Mouse (Mus musculus) embryo, embryonic 10.5 days (tissue): Measurements from ENCODE around the gene Dhx9.
"Not testable (repeated sequence)": the region's sequence is repeated elsewhere in the genome, so short reads cannot be mapped to it uniquely, and the experiment has no call there.

Experiments
- DNase-seq: peaks from one replicate; pipeline ENCODE4 v3.0.0-alpha.2; 2015; ENCODE audit warnings: low spot score

Dhx9 gene

DNA sequence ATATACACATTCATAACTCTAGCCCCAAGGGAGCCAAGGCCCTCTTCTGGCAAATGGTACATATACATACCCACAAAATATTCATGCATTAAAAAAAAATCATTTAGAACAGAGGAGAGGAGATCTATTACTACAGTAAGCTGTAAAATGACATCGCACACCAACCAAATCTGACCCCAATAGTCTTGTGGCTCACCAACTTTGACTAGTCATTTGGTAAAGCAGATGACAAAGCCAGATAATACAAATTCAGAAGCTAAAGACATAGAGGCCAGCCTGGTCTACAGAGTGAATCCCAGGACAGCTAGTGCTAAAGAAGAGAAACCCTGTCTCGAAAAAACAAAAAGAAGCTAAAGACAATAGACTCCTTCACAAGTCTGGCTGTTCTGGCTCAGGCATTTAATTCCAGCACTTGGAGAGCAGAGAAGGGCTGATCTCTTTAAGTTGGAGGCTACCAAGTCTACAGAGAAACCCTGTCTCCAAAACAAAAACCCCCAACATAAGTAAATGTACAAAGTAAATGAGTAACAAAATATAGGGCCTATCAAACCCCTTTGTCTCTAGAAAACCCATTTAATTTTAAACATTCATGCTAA, 2.2 kb downstream of the Dhx9 start:
- no peak for DNase-seq

DNA sequence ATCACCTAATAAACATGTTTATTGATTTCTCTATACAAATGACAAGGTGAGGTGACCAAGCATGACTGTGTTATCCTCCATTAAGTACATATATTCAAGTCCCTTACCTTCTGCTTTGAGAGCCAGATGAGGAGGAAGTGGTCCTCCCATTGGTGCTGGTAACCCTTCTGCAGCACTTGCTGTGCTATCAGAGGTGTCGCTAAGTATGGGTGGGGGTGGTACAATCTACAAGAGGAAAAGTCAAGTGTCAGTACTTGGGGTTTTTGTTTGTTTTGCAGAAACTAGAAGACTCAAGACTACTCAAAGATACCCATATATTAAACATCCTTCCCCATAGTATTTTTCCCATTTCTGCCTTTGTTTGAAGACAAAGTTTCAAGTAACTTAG, 6.4 kb downstream of the Dhx9 start:
- DNase-seq = no peak

DNA sequence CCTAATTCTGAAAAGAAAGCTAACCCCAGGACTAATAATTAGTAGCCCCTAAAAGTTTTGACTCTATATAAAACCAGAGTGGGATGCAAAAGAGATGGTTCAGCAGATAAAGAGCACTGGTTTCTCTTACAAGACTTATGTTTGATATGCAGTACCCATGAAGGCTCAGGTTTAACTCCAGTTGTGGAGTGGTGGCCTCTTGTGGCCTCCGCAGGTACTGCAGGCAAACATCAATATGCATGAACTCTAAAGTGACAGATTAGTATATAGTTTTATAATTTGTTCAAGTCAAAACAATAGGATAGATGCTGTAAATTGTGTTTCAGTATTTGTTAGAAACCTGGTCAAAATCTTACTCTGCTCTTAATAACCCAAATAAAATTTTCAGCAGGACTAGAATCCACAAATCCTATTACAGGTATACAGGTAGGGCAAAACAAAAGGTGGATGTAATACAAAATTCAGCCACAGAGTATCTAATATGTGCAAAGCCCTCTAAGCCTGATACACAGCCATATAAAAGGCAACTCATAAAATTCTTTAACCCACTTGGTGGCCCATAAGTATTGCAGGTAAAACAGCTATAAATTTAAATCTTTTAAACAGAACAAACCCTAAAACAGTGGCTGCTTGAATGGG, 7.0 kb downstream of the Dhx9 start:
- DNase-seq = peak; percentile 84

DNA sequence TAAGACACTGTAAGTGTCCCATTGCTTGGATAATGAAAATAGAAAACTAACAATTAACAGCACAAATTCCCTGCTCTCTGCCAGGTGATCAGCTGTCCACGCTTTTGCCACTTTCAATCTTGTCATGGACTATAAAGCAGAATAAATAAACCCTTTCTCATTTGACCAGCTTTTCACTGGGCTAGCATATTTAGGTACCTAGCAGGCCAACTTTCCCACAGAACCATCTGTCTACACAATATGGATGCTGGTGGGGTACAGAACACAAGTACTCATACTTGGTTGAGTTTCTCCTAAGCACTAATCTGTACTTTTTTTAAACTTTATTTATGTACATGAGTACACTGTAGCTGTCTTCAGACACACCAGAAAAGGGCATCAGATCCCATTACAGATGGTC, 8.2 kb downstream of the Dhx9 start:
- no peak for DNase-seq

DNA sequence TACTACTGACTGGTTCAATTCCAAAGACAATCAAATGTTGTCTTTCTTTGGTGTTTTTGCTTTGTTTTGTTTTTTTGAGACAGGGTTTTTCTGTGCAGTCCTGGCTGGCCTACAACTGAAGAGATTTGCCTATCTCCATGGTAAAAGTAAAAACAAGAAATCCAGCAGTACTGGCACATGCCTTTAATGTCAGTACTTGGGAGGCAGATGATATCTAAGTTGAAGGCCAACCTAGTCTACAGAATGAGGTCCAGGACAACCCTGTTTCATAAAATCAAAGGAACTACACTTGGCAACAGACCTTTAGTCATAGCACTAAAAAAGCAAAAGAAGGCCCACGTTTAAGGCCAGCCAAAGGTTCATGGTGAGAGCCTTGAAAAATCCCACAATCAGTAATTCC, 25.7 kb downstream of the Dhx9 start:
- DNase-seq = no peak

DNA sequence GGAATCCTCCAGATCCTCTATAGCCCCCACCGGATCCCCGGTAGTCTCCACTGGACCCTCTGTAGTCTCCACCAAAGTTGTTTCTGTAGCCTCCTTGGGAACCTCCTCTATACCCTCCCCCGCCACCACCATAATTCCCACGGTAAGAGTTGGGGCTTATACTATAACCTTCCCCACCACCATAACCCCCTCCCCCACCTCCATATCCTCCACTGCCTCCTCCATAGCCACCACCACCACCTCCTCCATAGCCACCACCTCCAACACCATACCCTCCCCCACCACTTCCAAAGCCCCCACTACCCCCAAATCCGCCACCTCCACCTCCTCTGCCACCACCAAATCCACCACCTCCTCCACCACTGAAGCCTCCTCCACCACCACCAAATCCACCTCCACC, 31.3 kb downstream of the Dhx9 start:
- DNase-seq = no peak

DNA sequence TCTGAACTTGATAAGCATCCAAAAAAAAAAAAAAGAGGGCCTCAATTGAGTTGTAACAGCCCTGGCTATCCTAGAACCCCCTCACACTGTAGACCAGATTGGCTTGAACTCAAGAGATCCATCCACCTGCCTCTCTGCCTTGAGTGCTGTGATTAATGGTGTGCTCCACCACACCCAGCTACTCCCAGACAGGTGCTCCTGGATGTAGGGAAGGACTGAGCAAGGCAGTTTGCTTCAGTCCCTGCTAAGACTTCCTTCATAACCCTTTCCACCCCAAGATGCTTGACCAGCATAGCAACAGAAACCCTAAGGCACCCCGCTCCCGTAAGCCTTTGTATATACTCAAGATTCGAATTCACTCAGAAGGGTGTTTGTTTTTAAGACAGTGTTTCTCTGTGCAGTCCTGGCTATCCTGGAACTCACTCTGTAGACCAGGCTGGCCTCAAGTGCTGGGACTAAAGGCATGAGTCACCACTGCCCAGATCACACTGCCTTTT, 34.3 kb downstream of the Dhx9 start:
- DNase-seq = no peak

DNA sequence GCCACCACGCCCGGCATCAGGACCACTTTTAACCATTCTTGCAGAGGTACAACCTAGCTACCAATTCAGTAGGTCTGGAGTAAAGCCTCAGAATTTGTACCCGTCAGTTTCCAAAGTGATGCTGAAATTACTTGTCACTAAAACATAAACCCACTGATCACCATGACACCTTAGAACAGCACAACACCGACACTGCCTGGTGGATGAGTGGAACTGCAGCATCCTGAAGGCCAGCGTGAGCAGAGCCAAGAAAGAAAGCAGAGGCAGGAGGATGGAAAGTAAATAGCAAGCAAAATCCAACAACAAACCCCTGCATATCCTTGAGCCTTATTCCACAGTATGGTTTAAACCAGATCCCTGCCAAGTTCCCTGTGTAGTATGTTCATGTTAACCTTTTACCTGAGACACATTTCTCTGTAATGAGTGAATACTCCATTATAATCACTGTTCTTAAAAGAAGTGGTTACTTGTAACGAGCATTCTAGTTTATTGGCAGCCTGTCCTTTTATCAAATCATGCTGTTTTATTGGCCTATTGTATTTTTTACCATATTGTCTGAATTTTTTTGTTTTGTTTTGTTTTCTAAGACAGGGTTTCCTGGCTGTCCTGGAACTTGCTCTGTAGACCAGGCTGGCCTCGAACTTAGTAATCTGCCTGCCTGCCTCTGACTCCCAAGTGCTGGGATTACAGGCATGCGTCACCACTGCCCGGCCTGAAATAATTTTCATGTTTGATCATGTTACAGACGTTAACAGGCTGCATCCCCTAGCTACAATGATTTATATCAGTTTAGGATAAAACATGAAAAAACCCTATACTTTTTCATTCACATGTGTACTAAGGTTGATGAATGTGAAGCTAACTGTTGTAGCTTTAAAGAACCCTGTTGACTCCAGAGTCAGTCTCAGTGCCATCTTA, 36.0 kb downstream of the Dhx9 start:
- peak; percentile 48 for DNase-seq

DNA sequence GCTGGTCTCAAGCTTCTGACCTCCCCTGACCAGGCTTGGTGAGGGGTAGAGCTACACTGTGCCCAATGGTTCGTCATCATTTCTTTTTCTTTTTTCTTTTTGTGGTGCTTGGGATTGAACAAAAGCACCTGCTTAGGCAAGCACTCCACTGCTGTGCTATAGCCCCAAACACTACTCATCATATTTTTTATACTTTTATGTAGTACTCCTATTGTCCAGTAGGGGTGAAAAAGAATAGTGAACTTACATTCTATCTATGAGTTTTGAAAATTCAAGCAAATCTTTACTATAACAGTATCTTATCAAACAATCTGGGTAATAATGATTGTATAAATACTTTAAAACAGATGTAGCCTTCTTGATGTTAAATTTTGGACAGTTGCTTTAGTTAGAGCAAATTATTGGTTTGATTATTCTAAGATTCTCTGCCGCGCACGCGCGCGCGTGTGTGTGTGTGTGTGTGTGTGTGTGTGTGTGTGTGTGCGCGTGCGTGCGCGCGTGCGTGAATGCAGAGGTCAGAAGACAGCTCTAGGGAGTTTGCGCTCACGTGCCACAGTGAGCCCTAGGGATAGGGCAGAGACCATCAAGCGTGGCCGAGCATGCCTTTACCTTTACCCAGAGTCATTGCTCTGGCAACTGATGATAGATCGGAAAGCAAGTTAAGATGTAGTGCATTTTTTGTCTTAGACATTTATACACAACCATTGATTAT, 41.2 kb downstream of the Dhx9 start:
- no peak for DNase-seq

DNA sequence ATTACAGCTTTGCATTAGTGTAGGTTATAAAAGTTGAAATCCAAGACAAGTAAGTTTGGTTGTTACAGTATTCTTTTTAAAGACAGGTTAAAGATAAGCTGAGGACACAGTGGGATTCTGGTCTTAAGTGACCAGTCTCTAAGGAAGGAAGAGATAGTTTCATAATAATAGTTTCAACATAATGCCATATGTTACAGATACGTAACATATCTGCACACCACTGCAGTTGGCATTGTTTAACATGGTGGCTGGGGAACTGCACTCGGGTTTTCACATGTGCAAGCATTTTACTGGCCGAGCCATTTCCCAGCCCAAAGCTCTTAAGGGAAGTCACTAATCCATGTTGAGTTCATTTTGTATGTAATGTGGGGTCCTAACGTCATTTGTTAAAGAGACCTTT, 43.8 kb downstream of the Dhx9 start:
- no peak for DNase-seq

DNA sequence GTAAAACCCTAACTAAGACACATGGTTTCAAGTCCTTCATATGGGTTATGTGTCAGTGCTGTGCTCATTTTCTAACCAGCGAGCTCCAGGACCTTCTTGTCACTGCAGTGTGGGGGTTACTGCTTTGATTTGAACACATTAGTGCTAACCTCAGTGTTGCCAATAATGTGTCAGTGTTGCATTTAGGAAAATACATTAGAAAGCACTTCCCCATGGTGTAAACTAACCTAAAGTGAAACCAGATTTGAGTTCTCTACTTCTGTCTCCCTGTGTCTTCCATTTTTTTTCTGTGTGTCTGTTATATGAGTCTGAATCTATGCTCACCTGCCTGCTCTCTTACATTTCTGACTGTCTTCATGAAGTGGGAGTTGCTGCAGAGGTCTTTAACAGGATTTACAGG, 44.4 kb downstream of the Dhx9 start:
- DNase-seq = no peak

DNA sequence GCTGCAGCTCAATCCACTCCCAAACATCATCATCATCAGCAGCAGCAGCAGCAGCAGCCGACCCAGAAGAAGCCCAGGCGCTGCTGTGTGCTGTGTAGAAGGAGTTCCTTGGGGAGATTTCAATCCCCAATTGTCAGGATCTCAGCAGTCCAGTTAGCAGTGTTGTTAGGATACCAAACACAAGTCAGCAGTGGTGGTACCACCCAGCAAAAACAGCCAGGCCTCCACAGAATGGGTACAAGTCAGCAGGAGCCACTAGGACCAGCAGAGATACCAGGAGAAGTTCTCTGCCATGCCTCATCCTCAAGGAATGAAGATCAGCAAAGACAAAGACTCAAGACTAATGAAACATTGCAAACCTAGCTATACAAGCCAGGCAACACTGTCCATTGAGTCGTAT, 45.8 kb downstream of the Dhx9 start:
- no peak for DNase-seq

DNA sequence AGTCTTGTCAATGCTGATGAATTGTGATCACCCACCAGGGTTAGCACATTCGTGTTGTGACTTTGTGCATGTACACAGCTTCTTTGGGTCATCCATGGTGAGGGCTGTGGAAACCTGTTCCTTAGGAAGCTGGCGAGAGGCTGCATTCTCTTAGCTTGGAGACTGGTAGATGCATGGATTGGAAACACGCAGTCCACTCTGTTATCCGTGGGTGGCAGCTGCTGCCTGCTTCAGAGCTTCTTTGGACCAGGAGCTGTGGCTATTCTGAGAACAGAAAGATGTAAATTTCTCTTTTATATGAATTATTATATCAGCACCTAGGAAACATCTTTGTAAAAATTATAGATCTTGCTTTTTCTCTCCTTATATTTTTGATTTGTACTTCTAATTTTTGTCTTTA, 46.7 kb downstream of the Dhx9 start:
- no peak for DNase-seq

DNA sequence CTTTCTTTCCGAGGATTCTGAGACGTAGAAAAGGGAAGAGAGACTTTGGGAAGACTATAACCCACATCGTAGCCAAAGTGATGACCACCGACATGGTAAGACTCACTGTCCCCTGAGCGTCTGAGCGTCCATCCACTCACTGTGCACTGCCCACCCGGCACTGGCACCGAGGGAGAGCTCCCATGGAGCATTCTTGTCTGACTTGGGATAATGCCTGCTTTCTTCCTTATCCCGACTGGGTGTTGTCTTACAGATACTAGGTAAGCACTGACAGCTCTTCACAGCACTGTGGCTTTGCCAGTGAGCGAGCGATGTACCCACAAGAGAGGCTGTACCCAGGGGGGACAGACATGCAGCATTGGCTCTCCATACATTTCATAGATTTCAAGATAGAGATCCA, 49.9 kb downstream of the Dhx9 start:
- DNase-seq = no peak

DNA sequence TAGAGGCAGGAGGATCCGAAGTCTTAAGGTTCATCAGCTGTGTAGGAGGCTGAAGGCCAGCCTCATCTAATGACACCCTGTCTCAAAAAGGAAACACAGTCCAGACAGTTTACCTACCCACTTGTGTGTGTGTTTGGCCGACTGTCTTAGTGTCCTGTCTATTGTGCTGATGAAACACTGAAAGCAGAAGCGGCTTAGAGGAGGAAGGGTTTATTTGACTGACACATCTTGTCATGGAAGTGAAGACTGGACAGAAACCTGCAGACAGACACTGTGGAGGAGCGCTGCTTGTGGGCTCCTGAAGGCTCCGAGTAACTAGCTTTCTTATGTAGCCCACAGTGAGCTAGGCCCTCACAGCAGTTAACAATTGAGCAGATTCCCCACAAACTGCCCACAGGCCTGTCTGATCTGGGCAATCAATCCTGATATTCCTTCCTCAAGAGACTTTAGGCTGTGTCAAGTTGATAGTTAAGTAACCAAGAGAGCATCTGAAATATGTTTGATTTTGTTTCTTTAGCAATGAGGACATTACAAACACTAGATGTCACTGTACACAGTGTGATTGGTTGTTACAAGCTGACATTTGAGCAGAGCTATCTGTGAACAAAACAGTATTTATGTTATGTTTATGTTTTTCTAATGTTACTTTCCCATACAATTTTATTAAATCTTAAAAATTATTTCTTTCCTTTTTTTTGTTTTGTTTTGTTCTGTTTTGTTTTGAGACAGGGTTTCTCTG, 53.4 kb downstream of the Dhx9 start:
- no peak for DNase-seq

DNA sequence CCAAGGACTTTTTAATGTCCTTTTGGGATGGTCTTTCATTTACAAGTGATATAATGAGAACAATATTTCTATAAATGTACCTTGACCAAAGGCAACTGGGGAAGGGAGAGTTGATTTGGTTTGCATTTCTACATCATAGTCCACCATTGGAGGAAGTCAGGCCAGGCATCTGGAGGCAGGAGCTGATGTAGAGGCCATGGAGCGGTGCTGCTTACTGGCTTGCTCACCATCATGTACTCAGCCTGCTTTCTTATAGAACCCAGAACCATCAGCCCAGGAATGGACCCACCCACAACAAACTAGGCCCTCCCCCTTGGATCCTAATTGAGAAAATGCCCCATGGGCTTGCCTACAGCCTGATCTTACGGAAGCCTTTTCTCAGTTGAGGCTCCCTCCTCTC, 55.1 kb downstream of the Dhx9 start:
- DNase-seq = no peak

DNA sequence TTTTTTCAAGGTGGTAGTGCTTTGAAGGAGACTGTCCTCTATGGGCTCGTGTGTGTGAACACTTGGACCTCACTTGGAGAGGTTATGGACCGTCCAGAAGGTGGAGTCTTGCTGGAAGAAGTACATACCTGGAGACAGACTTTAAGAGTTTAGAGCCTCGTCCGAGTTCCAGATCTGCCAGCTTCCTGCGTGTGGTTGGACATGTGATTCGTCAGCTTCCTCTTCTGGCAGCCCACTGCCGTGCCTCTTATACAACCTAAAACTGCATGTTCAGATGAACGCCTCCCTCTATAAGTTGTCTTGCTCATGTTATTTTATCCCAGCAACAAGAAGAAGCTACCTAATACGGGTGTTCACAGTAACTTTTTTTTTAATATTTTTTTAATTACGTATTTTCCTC, 55.8 kb downstream of the Dhx9 start:
- no peak for DNase-seq

DNA sequence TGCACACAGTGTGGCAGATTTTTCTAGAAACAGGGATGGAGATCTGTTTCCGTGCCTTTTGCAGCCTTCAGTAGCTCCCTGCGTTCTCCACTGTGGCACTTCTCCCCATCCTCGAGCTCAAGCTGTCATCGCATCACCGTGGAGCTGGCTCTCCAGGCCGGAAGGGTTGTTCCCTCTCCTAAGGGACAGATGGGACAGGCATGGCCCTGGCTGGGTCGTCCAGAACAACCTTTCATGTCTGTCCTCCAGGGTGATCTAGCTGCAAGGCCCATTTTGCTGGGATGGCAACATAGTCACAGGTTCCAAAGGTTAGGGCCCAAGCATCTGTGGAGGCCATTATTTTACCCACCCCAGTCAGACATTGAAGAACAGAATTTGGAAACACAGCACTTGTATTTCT, 56.3 kb downstream of the Dhx9 start:
- no peak for DNase-seq

DNA sequence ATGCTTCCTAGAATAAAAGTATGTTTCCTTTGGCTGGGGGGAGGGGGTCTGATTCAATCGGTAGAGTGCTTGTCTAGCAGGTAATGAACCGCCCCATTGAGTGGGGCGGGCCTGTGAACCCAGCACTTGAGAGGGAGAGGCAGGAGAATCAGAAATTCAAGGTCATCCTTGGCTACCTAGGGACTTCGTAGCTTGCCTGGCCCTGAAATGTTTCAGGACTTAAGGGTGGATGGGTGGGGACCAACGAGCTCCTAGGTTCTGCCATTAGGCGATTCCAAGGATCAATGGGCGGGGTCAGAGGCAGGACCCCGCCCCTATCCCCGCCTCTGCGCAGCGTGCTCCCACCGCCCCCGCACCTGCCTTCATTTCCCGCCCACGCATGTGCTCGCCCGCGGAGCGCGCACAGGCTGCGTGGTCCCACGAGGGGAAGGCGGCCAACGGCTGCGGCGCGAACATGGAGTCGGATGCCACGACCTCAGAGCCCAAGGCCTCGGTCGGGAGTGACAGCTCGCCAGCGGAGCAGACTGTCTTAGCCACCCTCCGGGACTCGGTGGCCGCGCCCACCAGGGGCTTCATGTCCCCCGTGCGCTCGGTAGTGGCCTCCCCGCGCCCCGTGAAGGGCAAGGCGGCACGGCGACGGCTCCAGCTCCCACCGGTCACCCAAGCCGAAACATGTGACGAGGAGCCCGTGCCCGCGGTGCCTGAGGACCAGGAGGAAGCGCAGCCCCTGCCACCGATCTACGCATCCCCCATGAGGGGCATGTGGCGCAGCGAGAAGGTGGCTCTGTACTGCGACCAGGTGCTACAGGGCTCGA, 62.5 kb downstream of the Dhx9 start, which contains the start of gene Shcbp1l:
Shcbp1l (plus strand) TSS at position 393 of the 815 bp plus-strand sequence.
- DNase-seq = peak; percentile 84

DNA sequence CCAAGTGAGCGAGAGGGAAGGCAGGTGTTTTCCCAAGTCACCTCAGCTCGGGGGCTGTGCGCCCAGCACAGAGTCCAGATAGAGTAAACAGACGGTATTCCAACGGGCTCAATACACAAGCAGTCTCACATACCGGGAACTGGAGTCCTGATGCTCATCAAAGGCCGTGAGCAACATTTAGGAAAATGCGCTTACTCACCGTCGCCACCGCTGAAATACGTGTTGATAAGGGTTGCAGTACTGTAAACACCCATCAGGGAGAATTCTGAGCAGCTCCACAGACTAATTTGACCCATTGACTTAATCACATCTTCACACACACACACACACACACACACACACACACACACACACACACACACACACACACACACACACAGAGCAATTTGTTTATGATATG, 63.2 kb downstream of the Dhx9 start:
- peak; percentile 52 for DNase-seq

DNA sequence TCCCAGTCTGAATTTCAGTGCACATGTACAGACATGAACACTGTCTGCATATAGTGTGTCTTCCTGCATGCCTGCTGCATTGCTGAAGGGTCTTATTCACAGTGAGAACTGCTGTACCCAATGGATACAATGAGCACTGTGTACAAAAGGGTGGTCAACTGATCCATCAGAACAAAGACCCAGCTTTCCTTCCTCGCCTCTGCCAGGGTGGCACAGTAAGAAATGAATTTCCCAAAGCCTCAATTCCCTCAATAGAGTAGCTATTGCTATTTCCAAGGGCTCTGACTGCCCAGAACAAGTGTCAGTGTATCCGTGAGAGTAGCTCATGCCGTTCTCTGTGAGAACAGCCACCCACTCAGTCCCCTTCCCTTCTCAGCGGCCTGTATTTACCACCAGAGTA, 69.7 kb downstream of the Dhx9 start:
- DNase-seq = not testable (repeated sequence)
